Mouse (Mus musculus) forebrain, embryonic 16.5 days (tissue): ENCODE measurements at regions not wholly inside any gene's neighbourhood (a gene's known extent, or its start where the extent isn't known, plus 50 kb on each side); places are given as distances from the start of the nearest gene placed in this dataset.

Source experiments
- ATAC-seq: fragments of 200-750 bp; cut with Nextera tagmentation; 2 replicates; pipeline ENCODE4 v1.8.0; 2017; ENCODE audit warnings: mild to moderate bottlenecking, moderate library complexity
- H3K27ac ChIP-seq: fragments of 300-500 bp; sonication (generic); 2 replicates; pipeline ENCODE4 v1.5.1; 2014; ENCODE audit warnings: low read length, control low read depth
- H3K27me3 ChIP-seq: fragments of 300-500 bp; sonication (generic); replicated peaks from 2 replicates; pipeline ENCODE4 v1.6.1; 2014; ENCODE audit warnings: low read length; ENCODE audit not compliant: control insufficient read depth, insufficient read depth
- H3K36me3 ChIP-seq: fragments of 300-500 bp; sonication (generic); 2 replicates; pipeline ENCODE4 v1.6.1; 2014; ENCODE audit not compliant: control insufficient read depth, insufficient read depth
- H3K4me1 ChIP-seq: fragments of 300-500 bp; sonication (generic); replicated peaks from 2 replicates; pipeline ENCODE4 v1.6.1; 2014; ENCODE audit warnings: low read length; ENCODE audit not compliant: control insufficient read depth, insufficient read depth
- H3K4me2 ChIP-seq: fragments of 300-500 bp; sonication (generic); 2 replicates; pipeline ENCODE4 v1.6.1; 2014; ENCODE audit warnings: mild to moderate bottlenecking, low read length, control low read depth
- H3K4me3 ChIP-seq: fragments of 300-500 bp; sonication (generic); replicated peaks from 2 replicates; pipeline ENCODE4 v1.5.1; 2014; ENCODE audit warnings: mild to moderate bottlenecking, low read length, control low read depth
- H3K9ac ChIP-seq: fragments of 300-500 bp; sonication (generic); replicated peaks from 2 replicates; pipeline ENCODE4 v1.6.1; 2014; ENCODE audit warnings: low read depth, low read length, control low read depth
- H3K9me3 ChIP-seq: fragments of 300-500 bp; sonication (generic); 2 replicates; pipeline ENCODE4 v1.6.1; 2016; ENCODE audit warnings: low read length; ENCODE audit not compliant: control insufficient read depth
- WGBS: fragments of 180-500 bp; shearing (Covaris S2); extraction: QIAGEN DNeasy Blood & Tissue Kit; methylation state at CpG from one replicate; pipeline ENCODE4 v1.1.7; 2014; 5-methylcytosine and 5-hydroxymethylcytosine counted together

GRCm38 (mm10) chr1:42262606-42263005 lies 433.0 kb upstream of the Pou3f3 start:
- Histone ChIP-seq H3K9me3 (no peaks in the 10 kb centered on the region), H3K36me3 (no peaks in the 10 kb centered on the region), H3K9ac (peak overlapping the region; percentile 52), H3K27me3 (no peaks in the 10 kb centered on the region), H3K4me2 (peak overlapping the region; percentile 71), H3K4me3 (peak overlapping the region; percentile 46), H3K4me1 (peaks cover 37% of the 10 kb centered on the region), H3K27ac (peak overlapping the region; percentile 72)
- 28% methylated on average over 5 of the region's 5 CpGs for WGBS
- no peak for ATAC-seq

DNA sequence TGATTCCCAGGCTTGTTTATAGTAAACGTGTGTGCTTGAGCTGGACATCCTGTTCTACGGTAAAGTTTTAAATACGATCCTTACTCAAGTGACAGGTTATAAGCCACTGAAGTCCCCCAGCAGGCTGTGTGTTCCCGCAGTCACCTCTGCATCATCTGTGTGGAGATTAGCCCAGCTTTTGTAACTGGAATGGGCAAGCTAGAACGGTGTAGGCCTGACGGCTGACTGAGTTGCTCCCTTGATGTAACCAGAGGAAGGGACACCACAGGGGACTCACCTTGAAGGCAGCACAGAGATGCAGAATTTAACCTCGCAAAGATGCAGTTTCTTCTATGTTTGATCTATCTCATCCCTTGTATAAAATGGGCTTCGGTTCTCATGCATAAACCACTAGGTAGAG lies 418.4 kb upstream of the Pou3f3 start:
- WGBS: 42% methylated on average over 8 of the region's 8 CpGs
- Histone ChIP-seq H3K27ac (no peak overlapping the region), H3K27me3 (no peaks in the 10 kb centered on the region), H3K4me1 (0 out of 2 replicates have a peak, but pooled peaks cover 2% of the 10 kb centered on the region), H3K9ac (no peak overlapping the region), H3K9me3 (no peaks in the 10 kb centered on the region), H3K4me2 (no peak overlapping the region), H3K36me3 (peaks cover 3% of the 10 kb centered on the region; the same call in 1 of the 2 replicates), H3K4me3 (no peak overlapping the region)
- ATAC-seq: no peak

DNA sequence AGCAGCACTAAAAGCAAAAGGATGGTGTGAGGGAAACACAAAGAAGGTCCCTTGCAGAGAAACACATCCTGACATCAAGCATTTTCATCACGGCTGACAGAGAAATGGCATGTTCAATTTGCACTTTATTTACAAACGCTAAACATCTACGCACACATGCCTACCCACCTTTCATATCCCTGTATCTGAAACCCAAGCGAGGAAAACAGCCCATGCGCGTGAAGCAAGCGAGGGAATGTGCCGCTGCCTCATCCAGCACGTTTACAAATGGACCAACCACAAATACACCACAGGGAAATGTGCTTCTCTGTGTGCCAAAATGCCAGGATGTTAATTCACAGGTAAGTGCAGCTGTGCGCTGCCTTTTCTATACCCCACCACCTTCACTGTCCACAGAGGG lies 399.7 kb upstream of the Pou3f3 start:
- Histone ChIP-seq H3K27ac (no peak overlapping the region), H3K36me3 (no peaks in the 10 kb centered on the region), H3K4me1 (peaks cover 10% of the 10 kb centered on the region; the same call in 1 of the 2 replicates), H3K4me2 (no peak overlapping the region), H3K27me3 (no peaks in the 10 kb centered on the region), H3K9me3 (no peaks in the 10 kb centered on the region), H3K4me3 (no peak overlapping the region), H3K9ac (no peak overlapping the region)
- no peak for ATAC-seq
- WGBS: 69% methylated on average over 10 of the region's 10 CpGs

DNA sequence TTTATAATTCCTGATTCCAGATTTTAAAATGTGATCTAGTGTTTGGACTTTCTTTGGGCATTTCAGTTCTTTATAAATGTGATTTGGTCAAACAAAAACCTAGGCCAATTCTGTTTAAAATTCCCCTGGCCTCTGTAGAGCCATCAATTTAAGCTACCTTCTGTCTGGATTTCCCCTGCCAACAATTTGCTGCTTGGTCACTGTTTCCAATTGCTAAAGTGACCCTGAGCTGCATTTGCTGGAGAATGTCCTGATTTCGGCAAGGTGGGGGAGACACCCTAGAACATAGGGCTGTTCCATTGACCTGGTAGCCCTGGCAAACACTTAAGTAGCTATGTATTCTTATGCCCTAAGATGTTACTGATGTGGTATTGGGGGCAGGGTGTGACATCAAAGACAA lies 386.3 kb upstream of the Pou3f3 start:
- no peak overlapping the region for H3K4me3 ChIP-seq
- H3K4me2 ChIP-seq: no peak overlapping the region
- no peaks in the 10 kb centered on the region for H3K27me3 ChIP-seq
- 81% methylated on average over 1 of the region's 1 CpGs for WGBS
- no peak overlapping the region for H3K27ac ChIP-seq
- H3K9ac ChIP-seq: no peak overlapping the region
- H3K36me3 ChIP-seq: no peaks in the 10 kb centered on the region
- no peaks in the 10 kb centered on the region for H3K9me3 ChIP-seq
- no peaks in the 10 kb centered on the region for H3K4me1 ChIP-seq
- no peak for ATAC-seq

DNA sequence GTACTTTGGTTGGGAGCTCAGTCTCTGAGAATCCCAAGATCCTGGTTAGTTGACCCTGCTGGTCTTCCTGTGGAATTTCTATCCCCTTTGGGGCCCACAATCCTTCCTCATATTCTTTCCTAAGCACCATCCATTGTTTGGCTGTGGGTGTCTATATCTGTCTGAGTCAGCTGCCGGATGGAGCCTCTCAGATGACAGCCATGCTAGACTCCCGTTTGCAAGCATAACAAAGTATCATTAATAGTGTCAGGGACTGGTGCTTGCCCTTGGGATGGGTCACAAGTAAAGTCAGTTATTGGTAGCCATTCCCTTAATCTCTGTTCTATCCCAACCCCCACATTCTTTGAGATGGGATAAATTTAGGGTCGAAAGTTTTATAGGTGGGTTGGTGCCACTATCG lies 382.1 kb upstream of the Pou3f3 start:
- no peak overlapping the region for H3K27ac ChIP-seq
- no peaks in the 10 kb centered on the region for H3K4me1 ChIP-seq
- no peak overlapping the region for H3K4me3 ChIP-seq
- no peak overlapping the region for H3K4me2 ChIP-seq
- H3K27me3 ChIP-seq: no peaks in the 10 kb centered on the region
- H3K36me3 ChIP-seq: no peaks in the 10 kb centered on the region
- H3K9me3 ChIP-seq: no peaks in the 10 kb centered on the region
- no peak for ATAC-seq
- H3K9ac ChIP-seq: no peak overlapping the region
- WGBS: 93% methylated on average over 4 of the region's 4 CpGs

GRCm38 (mm10) chr1:42351884-42352283 lies 343.7 kb upstream of the Pou3f3 start:
- Histone ChIP-seq H3K4me2 (peak overlapping the region; percentile 48), H3K27ac (no peak overlapping the region), H3K27me3 (no peaks in the 10 kb centered on the region), H3K9ac (no peak overlapping the region), H3K4me1 (peaks cover 18% of the 10 kb centered on the region), H3K4me3 (no peak overlapping the region), H3K9me3 (no peaks in the 10 kb centered on the region), H3K36me3 (no peaks in the 10 kb centered on the region)
- WGBS: 35% methylated on average over 4 of the region's 4 CpGs
- ATAC-seq: no peak

DNA sequence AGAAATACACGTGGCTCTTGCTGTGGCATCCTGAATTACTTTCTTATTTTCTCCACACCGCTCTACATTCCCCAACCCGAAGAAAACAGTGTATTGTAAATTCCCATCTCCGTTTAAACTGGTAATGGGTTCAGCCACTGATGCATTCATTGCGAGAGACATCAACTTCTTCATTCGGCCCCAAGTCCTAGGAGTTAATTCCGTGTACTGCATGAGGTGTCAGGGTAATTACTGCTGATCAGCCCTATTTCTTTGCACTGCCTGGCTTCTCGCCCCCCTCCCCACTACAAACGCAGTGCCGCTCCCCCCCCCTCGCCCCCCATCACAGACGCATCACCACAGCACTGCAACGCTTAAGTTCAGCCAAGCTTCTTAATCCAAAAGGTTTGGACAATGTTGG lies 343.2 kb upstream of the Pou3f3 start:
- Histone ChIP-seq H3K36me3 (no peaks in the 10 kb centered on the region), H3K4me2 (peak overlapping the region; percentile 48), H3K9me3 (no peaks in the 10 kb centered on the region), H3K27me3 (no peaks in the 10 kb centered on the region), H3K4me3 (peak overlapping the region; percentile 7; the same call in 1 of the 2 replicates), H3K9ac (0 out of 2 replicates have a peak overlapping the region, but pooled peaks have one; percentile 18), H3K27ac (no peak overlapping the region), H3K4me1 (peaks cover 18% of the 10 kb centered on the region)
- WGBS: 25% methylated on average over 13 of the region's 13 CpGs
- no peak for ATAC-seq

- Histone ChIP-seq H3K9ac (no peak overlapping the region), H3K27me3 (no peaks in the 10 kb centered on the region), H3K4me1 (peaks cover 18% of the 10 kb centered on the region), H3K36me3 (no peaks in the 10 kb centered on the region), H3K27ac (no peak overlapping the region), H3K4me2 (no peak overlapping the region; the same call in 1 of the 2 replicates), H3K9me3 (no peaks in the 10 kb centered on the region), H3K4me3 (no peak overlapping the region)
- ATAC-seq: no peak
- 57% methylated on average over 8 of the region's 8 CpGs for whole genome bisulfite sequencing
Observed at GRCm38 (mm10) chr1:42353096-42353495, 342.5 kb upstream of the Pou3f3 start.

DNA sequence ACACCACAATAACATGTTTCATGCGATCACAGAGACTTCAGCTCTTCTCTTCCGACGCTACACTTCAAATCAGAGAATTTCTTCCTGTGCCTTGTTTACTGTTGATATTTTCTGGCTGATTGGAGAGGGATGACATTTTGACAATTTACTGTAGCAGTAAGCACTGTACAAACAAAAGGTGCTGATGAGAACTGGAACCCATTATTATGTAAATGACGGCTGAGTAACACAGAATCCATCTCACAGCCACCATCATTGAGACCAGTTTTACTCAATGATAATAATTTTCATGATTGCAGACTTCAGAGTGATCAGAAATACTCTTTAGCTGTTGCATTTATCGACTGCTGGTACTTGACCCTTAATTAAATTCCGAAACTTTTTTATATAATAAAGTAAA lies 341.5 kb upstream of the Pou3f3 start:
- Histone ChIP-seq H3K9me3 (no peaks in the 10 kb centered on the region), H3K36me3 (no peaks in the 10 kb centered on the region), H3K27me3 (no peaks in the 10 kb centered on the region), H3K4me2 (no peak overlapping the region), H3K4me1 (peaks cover 18% of the 10 kb centered on the region), H3K9ac (no peak overlapping the region), H3K27ac (no peak overlapping the region), H3K4me3 (no peak overlapping the region)
- ATAC-seq: peak; percentile 63
- 43% methylated on average over 6 of the region's 6 CpGs for WGBS

DNA sequence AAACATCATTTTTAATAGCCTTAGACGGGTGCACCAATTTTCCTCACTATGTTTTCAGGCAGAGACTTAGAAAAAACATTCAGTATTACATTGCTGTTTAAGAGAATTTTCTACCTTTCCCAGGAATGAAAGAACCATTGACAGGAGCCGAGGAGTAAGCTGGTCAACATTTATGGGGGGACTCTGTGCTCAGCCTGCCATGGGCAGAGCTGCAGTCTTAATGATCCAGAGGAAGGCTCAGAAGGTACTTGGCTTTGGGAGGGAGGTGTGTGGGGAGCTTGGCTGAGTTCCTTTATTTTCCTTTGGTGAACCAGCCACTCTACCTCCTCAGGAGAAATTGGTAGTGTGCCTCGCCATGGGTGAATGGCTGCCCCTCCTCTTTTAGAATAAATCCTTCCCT lies 333.1 kb upstream of the Pou3f3 start:
- Histone ChIP-seq H3K4me1 (no peaks in the 10 kb centered on the region), H3K9me3 (no peaks in the 10 kb centered on the region), H3K27ac (no peak overlapping the region), H3K4me2 (no peak overlapping the region), H3K27me3 (no peaks in the 10 kb centered on the region), H3K36me3 (no peaks in the 10 kb centered on the region), H3K9ac (no peak overlapping the region), H3K4me3 (no peak overlapping the region)
- WGBS: 80% methylated on average over 3 of the region's 3 CpGs
- no peak for ATAC-seq
